Mouse (Mus musculus) 3134 (cell line): ENCODE results near the gene Ccpg1os.

Experiments used
- DNase-seq: peaks from one replicate; pipeline ENCODE4 v3.0.0-alpha.2; 2011; ENCODE audit warnings: low spot score; ENCODE audit not compliant: insufficient read length; ENCODE audit errors: extremely low read depth

Ccpg1os gene

GRCm38 (mm10) chr9:72985250-72986220 lies at the start of gene Ccpg1os, which contains the start of gene Ccpg1:
Gene Ccpg1os (minus strand): TSS chr9:72985382.
Gene Ccpg1 (plus strand): TSS chr9:72985429.
- peak; percentile 98 for DNase-seq

GRCm38 (mm10) chr9:73033406-73033805 lies 48.2 kb upstream of the Ccpg1os start:
- DNase-seq: no peak

GRCm38 (mm10) chr9:73031421-73031820 lies 46.2 kb upstream of the Ccpg1os start:
- DNase-seq: no peak

- DNase-seq: no peak
Measured at GRCm38 (mm10) chr9:73030443-73030842, 45.3 kb upstream of the Ccpg1os start.

- no peak for DNase-seq
Measured at GRCm38 (mm10) chr9:73025818-73026636, 40.8 kb upstream of the Ccpg1os start.

GRCm38 (mm10) chr9:73020566-73021097 lies 35.5 kb upstream of the Ccpg1os start:
- DNase-seq: no peak

- no peak for DNase-seq
Measured at GRCm38 (mm10) chr9:73019841-73020240, 34.7 kb upstream of the Ccpg1os start.

GRCm38 (mm10) chr9:73014724-73015123 lies 29.5 kb upstream of the Ccpg1os start:
- no peak for DNase-seq

GRCm38 (mm10) chr9:73012629-73013028 lies 27.4 kb upstream of the Ccpg1os start:
- no peak for DNase-seq

- DNase-seq: no peak
Measured at GRCm38 (mm10) chr9:73008384-73008783, 23.2 kb upstream of the Ccpg1os start.

GRCm38 (mm10) chr9:73006175-73006574 lies 21.0 kb upstream of the Ccpg1os start:
- no peak for DNase-seq

- no peak for DNase-seq
Measured at GRCm38 (mm10) chr9:73005106-73005505, 19.9 kb upstream of the Ccpg1os start.

- DNase-seq: no peak
Measured at GRCm38 (mm10) chr9:73004076-73004475, 18.9 kb upstream of the Ccpg1os start.

- no peak for DNase-seq
Measured at GRCm38 (mm10) chr9:73002177-73002576, 17.0 kb upstream of the Ccpg1os start.

GRCm38 (mm10) chr9:73001314-73002011 lies 16.3 kb upstream of the Ccpg1os start:
- DNase-seq: no peak

- no peak for DNase-seq
Measured at GRCm38 (mm10) chr9:73000487-73000886, 15.3 kb upstream of the Ccpg1os start.

GRCm38 (mm10) chr9:72996806-72997205 lies 11.6 kb upstream of the Ccpg1os start:
- no peak for DNase-seq

GRCm38 (mm10) chr9:72996167-72996566 lies 11.0 kb upstream of the Ccpg1os start:
- no peak for DNase-seq

- no peak for DNase-seq
Measured at GRCm38 (mm10) chr9:72992576-72992975, 7.4 kb upstream of the Ccpg1os start.

- no peak for DNase-seq
Measured at GRCm38 (mm10) chr9:72991420-72991819, 6.2 kb upstream of the Ccpg1os start.
